Mouse (Mus musculus) lung, postnatal 0 days (tissue): ENCODE results near the gene Glis2. TPM values are rescaled to one million over a fixed set of nuclear protein-coding genes. Genes with fewer than 3 reads are reported as not detected.

Experiments
- ATAC-seq: fragments of 200-750 bp; cut with Nextera tagmentation; 2 replicates; pipeline ENCODE4 v1.8.0; 2017; ENCODE audit warnings: moderate library complexity
- DNase-seq: peaks from one replicate; pipeline ENCODE4 v3.0.0-alpha.2; 2016; ENCODE audit warnings: low spot score
- H3K27ac ChIP-seq: fragments of 300-500 bp; sonication (generic); 2 replicates; pipeline ENCODE4 v1.5.1; 2014; ENCODE audit warnings: antibody characterized with exemption, mild to moderate bottlenecking, low read length, mixed read lengths
- H3K27me3 ChIP-seq: fragments of 300-500 bp; sonication (generic); replicated peaks from 2 replicates; pipeline ENCODE4 v1.6.1; 2014; ENCODE audit warnings: low read length, mixed read lengths; ENCODE audit not compliant: insufficient read depth
- H3K36me3 ChIP-seq: fragments of 300-500 bp; sonication (generic); 2 replicates; pipeline ENCODE4 v1.6.1; 2014; ENCODE audit warnings: low read length, mixed read lengths; ENCODE audit not compliant: insufficient read depth
- H3K4me1 ChIP-seq: fragments of 300-500 bp; sonication (generic); 2 replicates; pipeline ENCODE4 v1.6.1; 2014; ENCODE audit warnings: antibody characterized with exemption, low read depth, low read length, mixed read lengths; ENCODE audit not compliant: insufficient read depth
- H3K4me2 ChIP-seq: fragments of 300-500 bp; sonication (generic); replicated peaks from 2 replicates; pipeline ENCODE4 v1.6.1; 2014; ENCODE audit warnings: low read depth, mild to moderate bottlenecking, low read length, moderate library complexity, mixed read lengths
- H3K4me3 ChIP-seq: fragments of 300-500 bp; sonication (generic); 2 replicates; pipeline ENCODE4 v1.5.1; 2014; ENCODE audit warnings: low read depth, low read length
- H3K9ac ChIP-seq: fragments of 300-500 bp; sonication (generic); replicated peaks from 2 replicates; pipeline ENCODE4 v1.6.1; 2014; ENCODE audit warnings: low read depth, mild to moderate bottlenecking
- H3K9me3 ChIP-seq: fragments of 300-500 bp; sonication (generic); 2 replicates; pipeline ENCODE4 v1.6.1; 2016; ENCODE audit warnings: low read length, mixed read lengths
- CTCF ChIP-seq: IDR thresholded peaks from 2 replicates; pipeline ENCODE4 v1.5.1; 2016; ENCODE audit warnings: antibody characterized with exemption, mild to moderate bottlenecking
- EP300 ChIP-seq: IDR thresholded peaks from 2 replicates; pipeline ENCODE4 v1.6.1; 2016; ENCODE audit warnings: antibody characterized with exemption, mild to moderate bottlenecking, control low read depth
- WGBS: fragments of 180-500 bp; shearing (Covaris S2); extraction: QIAGEN DNeasy Blood & Tissue Kit; methylation state at CpG from one replicate; pipeline ENCODE4 v1.1.7; 2014; 5-methylcytosine and 5-hydroxymethylcytosine counted together
- polyA plus RNA-seq: library from polyadenylated mRNA; unstranded; fragments of >200 nt; fragmentation: Nextera tagmentation; extraction: Ambion mirVana; gene quantifications from 2 replicates; pipeline ENCODE4 v1.2.1, GENCODE M21; 2015

Gene Glis2
- polyA plus RNA-seq, 1 experiment from 2014 or later: 20.7 TPM

GRCm38 (mm10) chr16:4638891-4639390, 44.4 kb downstream of the Glis2 start:
- no peaks in the 10 kb centered on the region for H3K27me3 ChIP-seq
- peak overlapping the region; percentile 9; the same call in 1 of the 2 replicates for H3K27ac ChIP-seq
- no peak for ATAC-seq
- DNase-seq: no peak
- H3K36me3 ChIP-seq: no peaks in the 10 kb centered on the region
- no peak overlapping the region for H3K4me3 ChIP-seq
- TF ChIP-seq EP300 (no peak), CTCF (no peak)
- WGBS: 66% methylated on average over 3 of the region's 3 CpGs
- peaks cover 28% of the 10 kb centered on the region for H3K4me1 ChIP-seq
- H3K9me3 ChIP-seq: no peaks in the 10 kb centered on the region
- H3K4me2 ChIP-seq: no peak overlapping the region
- no peak overlapping the region for H3K9ac ChIP-seq

- Histone ChIP-seq H3K27ac (peak within 1 kb of the TSS; percentile 85), H3K36me3 (no peaks in the 10 kb centered on the region), H3K9ac (peak within 1 kb of the TSS; percentile 60), H3K4me1 (peaks cover 36% of the 10 kb centered on the region), H3K27me3 (no peaks in the 10 kb centered on the region), H3K4me3 (peak within 1 kb of the TSS; percentile 49), H3K9me3 (no peaks in the 10 kb centered on the region), H3K4me2 (peak within 1 kb of the TSS; percentile 83)
- WGBS: 2% methylated on average over 22 of the region's 22 CpGs
- peak; percentile 97 for DNase-seq
- TF ChIP-seq EP300 (no peak), CTCF (no peak)
- peak; percentile 83 for ATAC-seq
Measured at GRCm38 (mm10) chr16:4639831-4640237, 45.3 kb downstream of the Glis2 start, which contains the start of the genes Vasn and Dnaja3. Vasn (plus strand) TSS chr16:4639941. Dnaja3 (plus strand) TSS chr16:4639989.

- no peaks in the 10 kb centered on the region for H3K9me3 ChIP-seq
- ATAC-seq (peak; percentile 35), DNase-seq (peak; percentile 80)
- TF ChIP-seq CTCF (no peak), EP300 (no peak)
- 4% methylated on average over 17 of the region's 17 CpGs for WGBS
- no peaks in the 10 kb centered on the region for H3K36me3 ChIP-seq
- peak overlapping the region; percentile 85 for H3K27ac ChIP-seq
- no peaks in the 10 kb centered on the region for H3K27me3 ChIP-seq
- H3K4me2 ChIP-seq: peak overlapping the region; percentile 83
- peak overlapping the region; percentile 60 for H3K9ac ChIP-seq
- peaks cover 36% of the 10 kb centered on the region for H3K4me1 ChIP-seq
- H3K4me3 ChIP-seq: peak overlapping the region; percentile 49
Measured at GRCm38 (mm10) chr16:4640267-4641005, 45.9 kb downstream of the Glis2 start.

- DNase-seq (peak; percentile 56), ATAC-seq (no peak)
- TF ChIP-seq CTCF (no peak), EP300 (0 out of 2 replicates have a peak, but pooled peaks have one; percentile 34)
- Histone ChIP-seq H3K4me1 (peaks cover 36% of the 10 kb centered on the region), H3K9me3 (no peaks in the 10 kb centered on the region), H3K4me2 (peak overlapping the region; percentile 83), H3K27me3 (no peaks in the 10 kb centered on the region), H3K4me3 (peak overlapping the region; percentile 49), H3K9ac (peak overlapping the region; percentile 60), H3K27ac (peak overlapping the region; percentile 85), H3K36me3 (no peaks in the 10 kb centered on the region)
- 0% methylated on average over 3 of the region's 3 CpGs for WGBS
Measured at GRCm38 (mm10) chr16:4641119-4641838, 46.8 kb downstream of the Glis2 start.

GRCm38 (mm10) chr16:4642190-4642589, 47.7 kb downstream of the Glis2 start:
- Histone ChIP-seq H3K9me3 (no peaks in the 10 kb centered on the region), H3K27ac (peak overlapping the region; percentile 85), H3K4me1 (peaks cover 43% of the 10 kb centered on the region), H3K27me3 (no peaks in the 10 kb centered on the region), H3K9ac (no peak overlapping the region), H3K4me2 (peak overlapping the region; percentile 83), H3K36me3 (no peaks in the 10 kb centered on the region), H3K4me3 (peak overlapping the region; percentile 49; the same call in 1 of the 2 replicates)
- no peak for TF ChIP-seq EP300
- TF ChIP-seq CTCF: peak; percentile 39
- ATAC-seq (peak; percentile 78), DNase-seq (peak; percentile 97)
- 28% methylated on average over 12 of the region's 13 CpGs for WGBS

GRCm38 (mm10) chr16:4642937-4643336, 48.4 kb downstream of the Glis2 start:
- Histone ChIP-seq H3K36me3 (no peaks in the 10 kb centered on the region), H3K4me2 (peak overlapping the region; percentile 83), H3K27me3 (no peaks in the 10 kb centered on the region), H3K4me3 (peak overlapping the region; percentile 15; the same call in 1 of the 2 replicates), H3K27ac (peak overlapping the region; percentile 85), H3K9ac (no peak overlapping the region), H3K4me1 (peaks cover 48% of the 10 kb centered on the region), H3K9me3 (no peaks in the 10 kb centered on the region)
- WGBS: 40% methylated on average over 6 of the region's 6 CpGs
- TF ChIP-seq EP300 (no peak), CTCF (no peak)
- peak; percentile 66 for DNase-seq
- no peak; the same call in 1 of the 2 replicates for ATAC-seq
